Mouse (Mus musculus) brain, embryonic 14.5 days (tissue): ENCODE results near the gene Tmed6. TPM values are rescaled to one million over a fixed set of nuclear protein-coding genes. Genes with fewer than 3 reads are reported as not detected.

Experiments used
- DNase-seq: peaks from one replicate; pipeline ENCODE4 v3.0.0-alpha.2; 2011; ENCODE audit warnings: low read depth
- CTCF ChIP-seq: fragments of 200-500 bp; IDR thresholded peaks from 2 replicates; pipeline ENCODE4 v1.5.1; 2012; ENCODE audit warnings: inconsistent platforms, mild to moderate bottlenecking, moderate library complexity, borderline replicate concordance; ENCODE audit not compliant: insufficient read depth, insufficient read length; ENCODE audit errors: extremely low read depth
- POLR2A ChIP-seq: fragments of 200-500 bp; IDR thresholded peaks from 2 replicates; pipeline ENCODE4 v1.6.1; 2012; ENCODE audit warnings: mild to moderate bottlenecking, inconsistent platforms, borderline replicate concordance; ENCODE audit not compliant: poor library complexity, insufficient read depth, insufficient read length, severe bottlenecking; ENCODE audit errors: extremely low read depth
- polyA plus RNA-seq: library from polyadenylated mRNA; depleted of rRNA; stranded (reverse); fragments of >200 nt; gene quantifications from 2 replicates; pipeline ENCODE4 v1.2.3, GENCODE M21; 2012

Tmed6 gene
- polyA plus RNA-seq, 1 experiment = not detected

GRCm38 (mm10) chr8:107096366-107097036, 31.1 kb upstream of the Tmed6 start, which contains the start of gene Terf2:
Gene Terf2, minus strand, starts transcription at chr8:107096547.
- TF ChIP-seq POLR2A (peak; percentile 63; the same call in 1 of the 2 replicates), CTCF (no peak)
- peak; percentile 98 for DNase-seq

GRCm38 (mm10) chr8:107095717-107096365, 30.4 kb upstream of the Tmed6 start:
- TF ChIP-seq CTCF (no peak), POLR2A (no peak)
- peak; percentile 53 for DNase-seq

- no peak for TF ChIP-seq POLR2A
- TF ChIP-seq CTCF = no peak
- no peak for DNase-seq
These were observed 25.1 kb upstream of the Tmed6 start for GRCm38 (mm10) chr8:107090531-107090930.

GRCm38 (mm10) chr8:107088526-107089063, 23.2 kb upstream of the Tmed6 start:
- TF ChIP-seq CTCF (no peak), POLR2A (no peak)
- no peak for DNase-seq

DNA sequence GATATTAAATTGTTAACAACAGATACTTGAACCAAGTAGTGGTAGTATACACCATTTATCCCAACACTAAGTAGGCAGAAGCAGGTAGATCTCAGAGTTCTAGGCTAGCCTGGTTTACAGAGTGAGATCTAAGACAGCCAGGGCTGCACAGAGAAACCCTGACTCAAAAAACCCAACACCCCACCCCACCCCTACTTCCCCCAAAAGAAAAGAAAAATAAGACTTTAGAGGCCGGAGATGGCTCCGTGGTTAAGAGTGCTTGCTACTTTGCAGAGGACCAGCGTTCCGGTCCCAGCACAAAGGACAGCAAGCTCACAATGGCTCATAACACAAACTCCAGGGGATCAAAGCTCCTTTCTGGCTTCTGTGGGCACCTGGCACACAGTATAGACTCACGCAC, 20.6 kb upstream of the Tmed6 start:
- TF ChIP-seq POLR2A = no peak
- TF ChIP-seq CTCF = no peak
- DNase-seq = no peak

DNA sequence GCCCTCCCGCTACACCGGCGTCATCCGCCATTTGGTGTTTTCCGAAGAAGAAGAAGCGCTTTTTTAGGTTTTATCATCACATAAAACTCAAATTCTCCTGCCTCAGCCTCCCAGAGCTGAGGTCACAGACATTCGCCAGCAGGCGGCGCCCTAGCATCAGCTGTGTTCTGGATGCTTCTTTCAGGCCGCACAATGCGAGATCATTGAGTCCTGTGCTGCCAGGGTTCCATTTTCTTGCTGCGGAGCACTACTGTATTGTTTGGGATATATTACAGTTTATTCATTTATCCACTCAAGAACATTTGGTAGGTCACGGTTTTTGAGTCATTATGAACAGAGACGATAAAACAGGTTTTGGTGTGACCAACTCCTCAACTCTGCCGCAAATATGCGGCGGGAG, 19.9 kb upstream of the Tmed6 start:
- TF ChIP-seq CTCF (peak; percentile 24; the same call in 1 of the 2 replicates), POLR2A (no peak)
- no peak for DNase-seq

DNA sequence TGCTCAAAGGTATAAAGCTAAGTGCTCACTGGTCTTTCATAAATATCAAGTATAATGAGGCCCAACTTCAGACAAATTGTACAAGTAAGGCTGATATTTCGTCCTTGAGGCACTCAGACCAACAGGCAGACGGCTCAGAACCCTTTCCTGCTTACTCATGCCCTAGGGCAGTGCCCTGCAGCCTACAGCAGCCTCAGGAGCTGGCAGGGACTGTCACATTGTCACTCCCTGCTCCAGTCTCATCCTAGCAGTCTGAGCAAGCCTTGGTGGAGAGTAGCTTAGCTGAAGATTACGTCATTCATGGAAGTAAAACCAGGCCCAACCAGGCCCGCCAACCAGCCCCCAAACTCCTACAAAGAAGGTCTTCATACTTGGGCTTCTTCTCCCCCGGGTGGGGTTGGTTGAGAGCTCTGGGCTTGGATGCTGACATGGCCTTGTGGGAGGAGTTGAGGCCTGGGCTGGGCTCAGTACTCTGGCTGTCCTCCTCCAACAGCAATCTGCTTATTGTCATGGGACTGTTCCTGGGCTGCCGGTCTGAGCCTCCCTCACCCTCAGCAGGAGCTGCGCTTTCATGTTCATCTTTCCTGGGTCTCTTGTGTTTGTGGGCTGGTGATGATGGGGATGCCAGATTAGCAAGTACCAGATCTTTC, 10.9 kb upstream of the Tmed6 start:
- TF ChIP-seq POLR2A = no peak
- no peak for TF ChIP-seq CTCF
- no peak for DNase-seq

GRCm38 (mm10) chr8:107074128-107074527, 8.7 kb upstream of the Tmed6 start:
- TF ChIP-seq CTCF = no peak
- DNase-seq = no peak

- DNase-seq = no peak
- TF ChIP-seq CTCF (no peak), POLR2A (no peak)
These were observed 8.3 kb upstream of the Tmed6 start for GRCm38 (mm10) chr8:107073706-107074105.

- DNase-seq = no peak
- no peak for TF ChIP-seq CTCF
- no peak for TF ChIP-seq POLR2A
These were observed 2.8 kb downstream of the Tmed6 start for GRCm38 (mm10) chr8:107062613-107063012.

- no peak for DNase-seq
- TF ChIP-seq CTCF = no peak
- TF ChIP-seq POLR2A = no peak
These were observed 8.5 kb downstream of the Tmed6 start for GRCm38 (mm10) chr8:107056973-107057369.
